Mouse (Mus musculus): ENCODE results near the gene Zgrf1.

- TF ChIP-seq CTCF (IDR thresholded peaks at IDR 0.05; ENCODE audit: borderline replicate concordance, insufficient read depth, low read length) (peak; percentile 60), POLR2A (IDR thresholded peaks at IDR 0.05; ENCODE audit: low read depth, low read length) (no peak)
Measured at GRCm38 (mm10) chr3:127634101-127634983, 81.1 kb downstream of the Zgrf1 start.

Data from embryonic fibroblast, embryonic 13.5 days (primary cell).